Mouse (Mus musculus) heart, embryonic 15.5 days (tissue): ENCODE results near the gene Inip. TPM values are rescaled to one million over a fixed set of nuclear protein-coding genes. Genes with fewer than 3 reads are reported as not detected.

Source experiments
- ATAC-seq: fragments of 200-750 bp; cut with Nextera tagmentation; replicated peaks from 2 replicates; pipeline ENCODE4 v1.8.0; 2017; ENCODE audit warnings: low read depth, moderate TSS enrichment; ENCODE audit not compliant: insufficient number of reproducible peaks, insufficient read depth, low FRiP score
- H3K27ac ChIP-seq: fragments of 300-500 bp; sonication (generic); 2 replicates; pipeline ENCODE4 v1.5.1; 2015; ENCODE audit warnings: mild to moderate bottlenecking, inconsistent platforms
- H3K27me3 ChIP-seq: fragments of 300-500 bp; sonication (generic); 2 replicates; pipeline ENCODE4 v1.6.1; 2015; ENCODE audit warnings: inconsistent platforms
- H3K36me3 ChIP-seq: fragments of 300-500 bp; sonication (generic); 2 replicates; pipeline ENCODE4 v1.6.1; 2015; ENCODE audit warnings: mild to moderate bottlenecking, inconsistent platforms
- H3K4me1 ChIP-seq: fragments of 300-500 bp; sonication (generic); replicated peaks from 2 replicates; pipeline ENCODE4 v1.6.1; 2015; ENCODE audit warnings: inconsistent platforms
- H3K4me2 ChIP-seq: fragments of 300-500 bp; sonication (generic); 2 replicates; pipeline ENCODE4 v1.6.1; 2015; ENCODE audit warnings: inconsistent platforms, mild to moderate bottlenecking, moderate library complexity
- H3K4me3 ChIP-seq: fragments of 300-500 bp; sonication (generic); 2 replicates; pipeline ENCODE4 v1.5.1; 2015; ENCODE audit warnings: mild to moderate bottlenecking, inconsistent platforms
- H3K9ac ChIP-seq: fragments of 300-500 bp; sonication (generic); 2 replicates; pipeline ENCODE4 v1.6.1; 2015; ENCODE audit warnings: mild to moderate bottlenecking, inconsistent platforms
- H3K9me3 ChIP-seq: fragments of 300-500 bp; sonication (generic); replicated peaks from 2 replicates; pipeline ENCODE4 v1.6.1; 2016; ENCODE audit warnings: inconsistent platforms
- WGBS: fragments of 180-500 bp; shearing (Covaris S2); methylation state at CpG from one replicate; pipeline ENCODE4 v1.1.7; 2015; ENCODE audit warnings: mixed read lengths; 5-methylcytosine and 5-hydroxymethylcytosine counted together
- polyA plus RNA-seq: library from polyadenylated mRNA; unstranded; fragments of >200 nt; fragmentation: Nextera tagmentation; extraction: Ambion mirVana; gene quantifications from 2 replicates; pipeline ENCODE4 v1.2.1, GENCODE M21; 2015

The Inip gene
- polyA plus RNA-seq, 1 experiment from 2014 or later: 35.4 TPM

DNA sequence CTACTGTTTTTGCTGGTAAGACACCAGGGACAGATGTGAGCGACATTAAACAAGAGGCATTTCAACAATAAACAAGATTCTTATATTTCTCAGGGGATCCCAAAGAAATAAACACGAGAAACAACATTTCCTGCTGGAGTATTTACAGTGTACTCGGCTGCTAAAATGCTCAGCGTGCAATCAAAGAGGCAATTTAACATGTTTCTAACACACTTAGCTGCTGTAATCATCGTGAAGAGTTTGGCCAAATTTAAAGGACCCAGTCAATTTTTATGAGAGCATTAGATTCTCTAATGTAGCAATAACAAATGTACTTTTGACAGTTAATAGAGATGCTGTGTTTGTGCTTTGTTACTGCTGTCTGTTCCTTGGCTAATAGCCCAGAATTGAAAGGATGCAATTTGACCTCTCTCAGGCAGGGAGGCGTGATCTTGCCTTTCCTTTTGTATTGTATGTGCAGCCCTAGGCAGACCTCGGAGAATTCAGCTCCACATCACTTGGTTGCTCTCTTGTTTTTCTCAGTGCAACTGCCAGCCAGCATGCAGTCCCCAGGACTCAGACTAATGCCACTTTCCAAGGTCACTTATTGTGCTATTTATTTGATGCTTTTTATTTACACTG, 35.9 kb downstream of the Inip start:
- H3K9ac ChIP-seq: no peak overlapping the region
- H3K9me3 ChIP-seq: no peaks in the 10 kb centered on the region
- peaks cover 5% of the 10 kb centered on the region for H3K36me3 ChIP-seq
- 0 out of 2 replicates have a peak, but pooled peaks have one; percentile 58 for ATAC-seq
- 24% methylated on average over 7 of the region's 7 CpGs for WGBS
- peak overlapping the region; percentile 71 for H3K27ac ChIP-seq
- peak overlapping the region; percentile 29 for H3K4me2 ChIP-seq
- H3K4me1 ChIP-seq: peaks cover 19% of the 10 kb centered on the region
- no peak overlapping the region for H3K4me3 ChIP-seq
- H3K27me3 ChIP-seq: no peaks in the 10 kb centered on the region

DNA sequence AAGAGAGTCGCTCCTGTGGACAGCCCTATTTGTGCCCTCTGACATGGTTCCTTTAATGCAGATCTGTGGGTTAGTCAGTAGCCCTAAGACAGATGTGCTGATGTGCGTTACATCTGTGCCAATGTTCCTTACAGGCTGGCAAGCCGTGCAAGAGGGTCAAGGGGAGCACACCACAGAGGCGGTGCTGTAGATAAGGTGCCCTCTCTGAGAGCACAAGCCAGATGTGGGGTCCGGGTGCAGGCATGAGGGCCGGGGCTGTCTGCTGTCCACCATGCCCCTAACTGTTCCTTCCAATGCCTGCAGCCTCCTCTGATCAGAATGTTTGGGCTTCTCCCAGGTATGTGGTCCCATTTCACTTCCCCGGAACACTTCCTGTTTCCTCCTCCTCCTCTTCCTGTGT, 36.4 kb downstream of the Inip start:
- Histone ChIP-seq H3K36me3 (no peaks in the 10 kb centered on the region), H3K27me3 (no peaks in the 10 kb centered on the region), H3K4me3 (no peak overlapping the region), H3K4me2 (peak overlapping the region; percentile 29), H3K9ac (no peak overlapping the region), H3K27ac (peak overlapping the region; percentile 71), H3K9me3 (no peaks in the 10 kb centered on the region), H3K4me1 (peaks cover 21% of the 10 kb centered on the region)
- ATAC-seq: no peak
- WGBS: 46% methylated on average over 7 of the region's 7 CpGs

DNA sequence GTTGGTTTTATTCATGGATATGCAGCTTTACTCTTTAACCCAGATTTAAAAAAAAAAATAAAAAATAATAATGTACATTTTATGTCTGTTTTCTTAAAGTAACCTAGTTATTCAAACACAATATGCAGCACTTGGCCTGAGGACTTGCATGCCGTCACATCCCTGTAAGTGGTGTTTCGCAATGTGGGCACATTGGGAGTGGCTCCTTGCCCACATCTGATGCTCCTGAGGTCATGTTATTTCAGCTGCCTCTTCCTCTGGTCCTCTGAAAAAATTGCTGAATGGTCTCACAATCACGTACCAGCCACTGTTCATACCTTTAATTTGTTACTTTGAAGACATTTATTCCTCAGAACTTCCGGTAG, 40.0 kb downstream of the Inip start:
- Histone ChIP-seq H3K4me2 (no peak overlapping the region), H3K4me3 (no peak overlapping the region), H3K27me3 (no peaks in the 10 kb centered on the region), H3K9ac (no peak overlapping the region), H3K27ac (no peak overlapping the region), H3K9me3 (no peaks in the 10 kb centered on the region), H3K36me3 (no peaks in the 10 kb centered on the region), H3K4me1 (peaks cover 38% of the 10 kb centered on the region)
- no peak for ATAC-seq
- WGBS: 67% methylated on average over 4 of the region's 4 CpGs

DNA sequence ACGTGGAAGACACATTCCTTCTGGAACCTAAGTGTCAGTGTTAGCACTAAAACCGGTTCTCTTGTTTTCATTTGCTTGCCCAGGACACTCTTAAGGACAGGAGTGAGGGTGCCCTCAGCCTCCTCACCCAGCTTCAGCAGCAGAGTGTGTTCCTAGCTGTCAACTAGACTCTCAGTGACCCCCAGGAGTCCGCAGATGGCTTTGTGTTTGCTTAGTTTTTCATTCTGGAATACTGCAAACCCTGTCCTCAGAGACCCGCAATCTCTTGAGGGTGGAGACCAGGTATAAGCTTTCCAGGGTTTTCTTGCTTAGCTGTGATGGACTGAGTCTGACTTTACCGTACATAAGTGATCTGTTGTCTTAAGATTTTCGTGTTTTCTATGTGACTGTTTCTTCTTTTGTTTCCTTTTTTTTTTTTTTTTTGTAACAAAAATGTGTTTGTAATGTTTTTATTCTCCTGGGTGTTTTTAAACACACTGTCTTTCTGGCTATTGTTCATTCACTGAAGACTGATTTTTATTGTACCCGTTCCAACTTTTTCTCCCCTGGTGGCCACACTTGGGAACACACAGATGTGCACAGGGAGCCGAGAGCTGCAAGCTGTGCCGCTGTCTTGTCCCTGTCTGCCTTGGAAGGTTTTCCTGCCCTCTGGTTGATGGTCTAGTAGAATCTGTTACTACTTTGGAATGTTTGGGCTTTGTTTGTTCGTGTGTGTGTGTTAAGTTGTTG, 40.6 kb downstream of the Inip start:
- H3K27me3 ChIP-seq: no peaks in the 10 kb centered on the region
- no peaks in the 10 kb centered on the region for H3K9me3 ChIP-seq
- H3K4me2 ChIP-seq: no peak overlapping the region
- no peak overlapping the region for H3K9ac ChIP-seq
- H3K4me1 ChIP-seq: peaks cover 35% of the 10 kb centered on the region
- ATAC-seq: no peak
- no peak overlapping the region for H3K27ac ChIP-seq
- H3K4me3 ChIP-seq: no peak overlapping the region
- 49% methylated on average over 10 of the region's 10 CpGs for WGBS
- H3K36me3 ChIP-seq: no peaks in the 10 kb centered on the region

DNA sequence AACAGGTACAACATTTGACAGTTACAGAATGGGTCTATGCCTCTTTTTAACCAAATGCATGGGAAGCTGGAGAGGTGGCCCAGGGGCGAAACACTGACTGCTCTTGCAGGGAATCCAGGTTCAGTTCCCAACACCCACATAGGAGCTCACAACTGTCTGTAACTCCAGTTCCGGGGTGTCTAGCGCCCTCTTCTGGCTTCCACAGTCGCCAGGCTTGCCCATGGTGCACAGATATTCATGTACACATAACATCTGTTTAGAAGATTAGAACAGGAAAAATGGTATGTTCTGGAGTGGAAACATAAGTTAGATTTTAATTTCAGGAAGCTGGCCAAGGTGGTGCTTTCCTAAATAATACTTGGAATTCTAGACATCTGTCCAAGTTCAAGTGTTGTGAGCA, 41.4 kb downstream of the Inip start:
- whole genome bisulfite sequencing: 69% methylated on average over 4 of the region's 4 CpGs
- Histone ChIP-seq H3K27me3 (no peaks in the 10 kb centered on the region), H3K4me3 (no peak overlapping the region), H3K9ac (no peak overlapping the region), H3K36me3 (no peaks in the 10 kb centered on the region), H3K9me3 (no peaks in the 10 kb centered on the region), H3K4me2 (no peak overlapping the region), H3K4me1 (peaks cover 27% of the 10 kb centered on the region), H3K27ac (no peak overlapping the region)
- no peak for ATAC-seq

DNA sequence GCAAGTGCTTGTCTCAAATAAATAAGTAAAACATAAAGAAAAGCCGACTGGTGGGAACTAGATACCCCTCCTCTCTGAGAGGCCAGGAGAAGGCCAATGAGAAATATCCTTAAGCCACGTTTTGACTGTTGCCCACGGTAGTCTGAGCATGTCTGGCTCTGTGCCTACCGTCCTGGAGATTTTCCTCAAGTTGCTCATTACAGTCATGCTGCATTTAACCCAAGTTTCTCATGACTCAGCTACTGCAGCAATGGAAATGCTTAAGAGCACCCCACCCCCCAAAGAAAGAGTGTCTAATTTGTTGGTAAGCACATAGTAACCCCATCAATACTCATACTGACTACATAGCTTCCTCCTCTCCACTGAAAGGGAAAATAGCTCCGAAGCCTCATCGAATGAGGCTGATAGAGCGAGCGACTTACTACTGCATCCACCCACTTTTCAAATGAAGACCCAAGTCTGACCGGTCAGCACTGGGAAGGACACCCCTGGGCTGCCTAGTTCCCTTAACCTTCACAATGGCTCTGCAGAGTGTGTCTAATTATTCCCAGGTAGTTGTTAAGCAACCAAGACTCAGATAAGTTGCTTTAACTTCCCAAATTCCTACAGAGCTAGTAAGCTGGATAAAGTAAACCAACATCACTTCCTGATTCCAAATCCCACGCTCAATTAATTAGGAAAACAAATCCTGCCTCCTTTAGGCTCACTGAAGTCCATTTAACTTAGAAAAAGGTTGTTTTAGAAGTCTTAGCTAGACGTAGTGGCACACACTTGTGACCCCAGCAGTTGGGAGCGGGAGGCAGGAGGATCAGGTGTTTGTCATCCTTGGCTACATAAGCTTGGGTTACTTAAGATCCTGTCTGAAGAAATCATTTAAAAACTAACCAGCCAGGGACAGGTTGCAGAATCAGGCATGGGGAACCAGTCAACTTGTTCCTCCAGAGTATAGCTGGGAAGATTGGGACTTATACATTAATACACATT, 43.6 kb downstream of the Inip start:
- Histone ChIP-seq H3K4me3 (no peak overlapping the region), H3K9me3 (no peaks in the 10 kb centered on the region), H3K4me1 (peaks cover 31% of the 10 kb centered on the region), H3K9ac (no peak overlapping the region), H3K27ac (no peak overlapping the region), H3K27me3 (no peaks in the 10 kb centered on the region), H3K4me2 (no peak overlapping the region), H3K36me3 (no peaks in the 10 kb centered on the region)
- no peak for ATAC-seq
- 73% methylated on average over 12 of the region's 12 CpGs for WGBS

DNA sequence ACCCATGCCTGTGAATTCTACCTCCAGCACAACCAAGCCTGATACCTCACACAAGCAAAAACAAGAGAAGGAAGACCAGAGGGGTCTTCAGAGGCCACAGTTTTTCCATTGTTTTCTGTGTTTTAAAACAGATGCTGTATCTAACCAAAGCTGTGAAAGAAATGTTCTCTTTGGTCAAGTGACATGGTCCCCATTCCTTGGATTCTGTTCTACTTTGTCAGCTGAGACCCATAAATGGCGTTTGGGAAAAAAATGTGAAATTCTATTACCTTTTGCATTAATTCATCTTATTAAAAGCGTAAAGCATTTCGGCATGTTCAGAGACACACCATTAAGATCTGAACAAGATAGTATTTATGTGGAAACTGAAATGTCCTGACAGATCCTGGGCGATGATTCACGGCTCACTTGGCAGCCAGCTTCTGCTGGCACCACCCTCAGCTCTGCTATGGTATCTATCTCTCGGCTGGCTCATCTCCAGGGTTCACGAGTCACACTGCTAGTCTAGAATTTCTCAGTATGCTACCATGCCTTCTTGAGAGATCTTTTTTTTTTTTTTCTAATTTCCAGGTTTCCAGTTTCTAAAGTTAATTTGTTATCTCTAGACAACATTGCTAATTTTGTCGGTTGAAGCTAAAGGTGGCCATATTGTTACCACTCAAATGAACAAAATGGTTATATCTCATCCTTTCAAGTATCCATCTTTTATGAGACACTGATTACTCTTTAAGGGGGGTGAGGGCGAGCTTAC, 44.9 kb downstream of the Inip start:
- ATAC-seq: no peak

DNA sequence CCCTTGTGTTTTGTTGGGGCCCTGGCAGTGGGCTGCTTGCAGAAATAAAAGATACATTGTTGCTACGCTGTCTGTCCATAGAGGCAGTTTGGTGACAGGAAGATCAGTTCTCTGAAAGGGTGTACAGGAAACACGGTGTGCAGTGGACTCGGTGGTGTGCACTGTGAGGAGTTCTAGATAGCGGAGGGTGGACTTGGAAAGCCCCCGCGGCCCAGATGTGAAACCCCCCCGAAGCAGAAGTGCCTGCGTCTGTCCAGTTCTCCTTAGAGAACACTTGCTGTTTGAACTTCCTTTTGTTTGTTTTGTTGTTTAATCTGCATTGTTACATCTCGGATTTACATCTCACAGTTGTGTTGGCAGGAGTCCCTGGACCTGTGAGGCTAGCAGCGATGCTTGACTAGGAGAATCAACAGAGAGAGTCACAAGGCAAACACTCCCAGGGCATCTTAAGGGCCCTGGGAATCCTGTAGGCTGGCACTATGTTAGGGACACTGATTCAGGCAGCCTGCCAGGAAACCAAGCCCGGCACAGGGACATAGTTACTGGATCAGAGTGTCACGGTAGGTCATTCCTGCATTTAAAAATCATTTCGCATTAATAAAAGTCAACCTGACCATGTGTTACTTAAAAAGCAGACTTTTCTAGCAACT, 47.8 kb downstream of the Inip start:
- no peak for ATAC-seq
- WGBS: 59% methylated on average over 13 of the region's 13 CpGs
- Histone ChIP-seq H3K36me3 (no peaks in the 10 kb centered on the region), H3K4me1 (peaks cover 26% of the 10 kb centered on the region), H3K9ac (no peak overlapping the region), H3K4me2 (no peak overlapping the region), H3K27me3 (no peaks in the 10 kb centered on the region), H3K4me3 (no peak overlapping the region), H3K9me3 (no peaks in the 10 kb centered on the region), H3K27ac (no peak overlapping the region)

More for the DNA sequence above, 44.9 kb downstream of the Inip start:
- Histone ChIP-seq H3K9me3 (no peaks in the 10 kb centered on the region), H3K4me1 (peaks cover 31% of the 10 kb centered on the region), H3K27me3 (no peaks in the 10 kb centered on the region), H3K36me3 (no peaks in the 10 kb centered on the region), H3K27ac (0 out of 2 replicates have a peak overlapping the region, but pooled peaks have one; percentile 29), H3K9ac (no peak overlapping the region), H3K4me2 (no peak overlapping the region), H3K4me3 (no peak overlapping the region)
- WGBS: 51% methylated on average over 9 of the region's 9 CpGs

DNA sequence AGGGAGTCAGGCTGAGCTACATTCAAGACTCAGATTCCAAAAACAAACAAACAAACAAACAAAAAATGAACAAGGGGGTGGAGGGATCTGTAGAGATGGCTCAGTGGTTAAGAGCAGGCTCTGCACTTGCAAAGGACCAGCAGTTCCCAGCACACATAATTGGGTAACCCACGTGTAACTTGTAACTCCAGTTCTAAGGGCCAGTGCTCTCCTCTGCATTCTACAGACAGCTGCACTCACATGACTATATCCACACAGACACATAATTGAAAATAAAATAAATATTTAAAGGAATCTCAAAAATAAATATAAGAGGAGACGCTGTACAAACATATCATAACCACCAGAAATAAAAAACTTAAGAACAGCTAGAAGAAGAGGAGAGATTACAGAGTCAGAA, 61.5 kb downstream of the Inip start:
- Histone ChIP-seq H3K4me2 (no peak overlapping the region), H3K9me3 (no peaks in the 10 kb centered on the region), H3K27ac (no peak overlapping the region), H3K36me3 (0 out of 2 replicates have a peak, but pooled peaks cover 5% of the 10 kb centered on the region), H3K4me1 (no peaks in the 10 kb centered on the region), H3K27me3 (no peaks in the 10 kb centered on the region), H3K9ac (no peak overlapping the region), H3K4me3 (no peak overlapping the region)
- no peak for ATAC-seq
- WGBS: 83% methylated on average over 2 of the region's 2 CpGs

DNA sequence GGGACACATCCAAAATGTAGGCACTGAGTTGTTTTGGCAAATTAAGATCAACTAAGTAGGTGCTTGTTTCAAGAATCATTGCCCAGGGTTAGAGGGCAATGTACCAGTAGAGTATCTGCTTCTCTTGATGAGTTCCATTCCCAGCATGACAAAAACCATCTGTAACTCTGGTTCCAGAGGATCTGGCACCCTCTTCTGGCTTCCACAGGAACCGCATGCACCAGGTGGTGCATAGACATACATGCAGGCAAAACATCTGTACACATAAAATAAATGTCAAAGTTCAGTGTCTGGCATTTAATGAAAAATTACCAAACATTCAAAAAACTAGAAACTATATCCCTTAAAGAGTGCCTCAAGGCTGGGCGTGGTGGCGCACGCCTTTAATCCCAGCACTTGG, 62.1 kb downstream of the Inip start:
- no peaks in the 10 kb centered on the region for H3K27me3 ChIP-seq
- H3K4me3 ChIP-seq: no peak overlapping the region
- H3K4me2 ChIP-seq: no peak overlapping the region
- no peaks in the 10 kb centered on the region for H3K4me1 ChIP-seq
- no peak overlapping the region for H3K9ac ChIP-seq
- 0 out of 2 replicates have a peak, but pooled peaks cover 5% of the 10 kb centered on the region for H3K36me3 ChIP-seq
- H3K9me3 ChIP-seq: no peaks in the 10 kb centered on the region
- H3K27ac ChIP-seq: no peak overlapping the region
- 97% methylated on average over 4 of the region's 4 CpGs for WGBS
- ATAC-seq: no peak
